Mouse (Mus musculus): ENCODE results near the gene Slc9a3r2. TPM values are rescaled to one million over a fixed set of nuclear protein-coding genes. Genes with fewer than 3 reads are reported as not detected.
A peak's percentile ranks its signal among the peaks of the same experiment; 100 is the strongest.

Slc9a3r2 gene
- polyA plus RNA-seq, 1 experiment: 19.1 TPM

DNA sequence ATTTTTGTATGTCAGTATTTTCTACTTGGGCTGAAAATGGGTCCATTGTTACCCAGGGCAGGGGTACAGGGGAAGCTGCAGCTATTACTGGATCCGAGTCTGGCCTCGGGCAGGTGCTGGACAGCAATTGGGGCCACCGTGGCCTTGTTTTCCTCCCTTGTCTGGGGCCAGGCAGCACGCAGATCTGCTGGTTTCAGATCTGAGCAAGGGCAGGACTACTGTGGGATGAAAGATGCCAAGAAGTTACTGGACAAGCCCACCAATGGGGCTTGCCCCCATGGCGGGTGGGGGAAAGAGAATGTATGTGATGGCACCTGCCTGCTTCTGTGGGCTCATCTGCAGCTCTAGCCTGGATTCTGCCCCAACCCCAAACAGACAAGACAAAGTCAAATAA, 54.1 kb downstream of the Slc9a3r2 start:
- Histone ChIP-seq H3K4me3 (no peak overlapping the region), H3ac (ENCODE audit: control insufficient read depth, insufficient read length) (no peak overlapping the region)

DNA sequence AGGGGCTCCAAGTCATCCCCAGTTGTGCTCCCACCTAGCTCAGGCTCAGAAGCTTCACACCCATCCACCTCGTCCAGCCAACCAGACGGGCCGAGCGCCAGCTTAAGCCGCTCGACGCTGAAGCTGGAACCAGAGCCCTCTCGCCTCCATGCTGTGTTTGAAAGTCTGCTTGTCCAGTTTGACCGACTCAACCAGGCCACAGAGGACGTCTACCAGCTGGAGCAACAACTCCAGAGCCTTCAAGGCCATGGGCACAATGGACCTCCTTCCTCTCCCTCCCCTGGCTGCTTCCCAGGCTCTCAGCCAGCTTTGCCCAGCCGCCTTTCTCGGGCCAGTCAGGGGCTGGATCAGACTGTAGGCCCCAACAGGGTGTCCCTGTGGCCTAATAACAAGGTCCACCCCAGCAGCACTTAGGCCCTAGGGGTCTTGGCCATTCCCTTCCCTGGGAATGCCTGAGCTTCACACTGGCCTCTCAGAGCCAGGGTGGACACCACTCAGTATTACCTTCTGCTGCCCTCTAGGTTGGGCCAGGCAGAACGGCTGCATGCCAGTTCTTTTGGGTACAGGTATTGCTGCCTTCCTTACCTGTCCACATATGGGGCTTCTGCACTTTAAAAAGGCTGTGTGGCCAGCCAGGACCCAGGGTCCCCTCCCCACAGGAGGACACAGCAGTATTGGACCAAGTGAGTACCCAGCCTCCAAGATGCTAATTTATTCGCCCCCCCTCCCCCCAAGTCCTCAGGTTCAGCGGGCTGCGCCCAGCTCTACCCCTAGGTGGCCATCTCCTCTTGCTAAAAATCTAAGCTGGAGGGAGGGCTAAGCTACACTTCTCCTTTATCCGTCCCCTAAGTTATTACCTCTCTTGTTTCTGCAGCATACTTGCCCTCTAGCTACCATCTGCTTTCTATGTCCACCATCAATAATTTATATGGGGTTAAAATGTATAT, 54.7 kb downstream of the Slc9a3r2 start:
- H3K36me3 ChIP-seq (ENCODE audit: control insufficient read depth, insufficient read depth): peaks cover 14% of the 10 kb centered on the region
- no peak overlapping the region for H3K4me3 ChIP-seq
- no peak overlapping the region for H3ac ChIP-seq (ENCODE audit: control insufficient read depth, insufficient read length)
- TF ChIP-seq POLR2A (IDR thresholded peaks at IDR 0.05; ENCODE audit: insufficient read length, low read depth) (peak; percentile 6), MYOG (IDR thresholded peaks at IDR 0.05; ENCODE audit: control insufficient read depth in 1 of 3, insufficient read depth in 1 of 3, insufficient read length in 2 of 3, low read depth in 2 of 3) (no peak)
- H3K4me2 ChIP-seq (ENCODE audit: low read depth): no peak overlapping the region
- H3K27me3 ChIP-seq (ENCODE audit: control insufficient read depth, insufficient read depth, insufficient read length): no peaks in the 10 kb centered on the region
- no peaks in the 10 kb centered on the region for H3K79me2 ChIP-seq (ENCODE audit: control insufficient read depth, insufficient read depth)

More for the DNA sequence above, 54.1 kb downstream of the Slc9a3r2 start:
- H3K36me3 ChIP-seq (ENCODE audit: control insufficient read depth, insufficient read depth): peaks cover 14% of the 10 kb centered on the region
- H3K4me2 ChIP-seq (ENCODE audit: low read depth): no peak overlapping the region
- H3K27me3 ChIP-seq (ENCODE audit: control insufficient read depth, insufficient read depth, insufficient read length): no peaks in the 10 kb centered on the region
- no peaks in the 10 kb centered on the region for H3K79me2 ChIP-seq (ENCODE audit: control insufficient read depth, insufficient read depth)
- no peak for TF ChIP-seq TCF12 (IDR thresholded peaks at IDR 0.05; ENCODE audit: insufficient read depth, poor library complexity, severe bottlenecking)
- no peak for TF ChIP-seq USF1 (IDR thresholded peaks at IDR 0.05; ENCODE audit: low read depth)
- TF ChIP-seq MYOG (IDR thresholded peaks at IDR 0.05; ENCODE audit: control insufficient read depth in 1 of 3, insufficient read depth in 1 of 3, insufficient read length in 2 of 3, low read depth in 2 of 3): no peak
- no peak for TF ChIP-seq POLR2A (IDR thresholded peaks at IDR 0.05; ENCODE audit: insufficient read length, low read depth)
- no peak for TF ChIP-seq REST (IDR thresholded peaks at IDR 0.05; ENCODE audit: insufficient read depth, insufficient read length)

DNA sequence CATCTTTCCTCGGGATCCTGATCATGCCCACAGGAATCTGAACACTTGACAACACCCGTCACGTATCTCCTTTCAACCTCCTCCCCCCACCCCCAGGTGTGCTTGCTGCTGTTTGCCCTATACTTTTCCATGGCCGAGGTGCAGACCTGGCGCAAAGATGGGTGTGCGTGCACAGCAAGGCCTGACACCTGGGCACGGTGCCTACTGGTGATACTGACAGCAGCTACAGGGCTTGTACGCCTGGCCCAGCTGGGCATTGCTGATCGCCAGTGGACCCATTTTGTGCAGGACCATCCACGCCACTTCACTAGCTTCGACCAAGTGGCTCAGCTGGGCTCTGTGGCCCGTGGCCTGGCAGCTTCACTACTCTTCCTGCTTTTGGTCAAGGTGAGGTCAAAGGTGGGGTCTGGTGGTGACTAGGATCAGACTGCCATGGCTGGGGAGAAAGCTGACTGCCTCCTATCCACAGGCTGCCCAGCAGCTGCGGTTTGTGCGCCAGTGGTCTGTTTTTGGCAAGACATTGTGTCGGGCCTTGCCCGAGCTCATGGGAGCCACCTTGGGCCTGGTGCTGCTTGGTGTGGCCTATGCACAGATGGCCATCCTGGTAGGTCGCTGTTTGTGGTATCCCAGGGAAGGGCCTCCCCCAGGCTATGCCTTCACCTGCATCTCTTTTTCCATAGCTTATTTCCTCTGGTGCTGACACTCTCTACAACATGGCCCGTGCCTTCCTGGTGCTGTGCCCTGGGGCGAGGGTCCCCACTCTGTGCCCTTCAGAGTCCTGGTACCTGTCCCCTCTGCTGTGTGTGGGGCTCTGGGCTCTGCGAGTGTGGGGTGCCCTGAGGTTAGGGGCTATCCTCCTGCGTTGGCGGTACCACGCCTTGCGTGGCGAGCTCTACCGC, 55.9 kb downstream of the Slc9a3r2 start:
- Histone ChIP-seq H3K79me2 (ENCODE audit: control insufficient read depth, insufficient read depth) (no peaks in the 10 kb centered on the region), H3K4me2 (ENCODE audit: low read depth) (no peak overlapping the region), H3K4me3 (no peak overlapping the region), H3K36me3 (ENCODE audit: control insufficient read depth, insufficient read depth) (peaks cover 19% of the 10 kb centered on the region), H3K27me3 (ENCODE audit: control insufficient read depth, insufficient read depth, insufficient read length) (no peaks in the 10 kb centered on the region), H3ac (ENCODE audit: control insufficient read depth, insufficient read length) (no peak overlapping the region)
- TF ChIP-seq REST (IDR thresholded peaks at IDR 0.05; ENCODE audit: insufficient read depth, insufficient read length) (no peak), POLR2AphosphoS2 (IDR thresholded peaks at IDR 0.05; ENCODE audit: insufficient read length, low read depth) (peak; percentile 63)

DNA sequence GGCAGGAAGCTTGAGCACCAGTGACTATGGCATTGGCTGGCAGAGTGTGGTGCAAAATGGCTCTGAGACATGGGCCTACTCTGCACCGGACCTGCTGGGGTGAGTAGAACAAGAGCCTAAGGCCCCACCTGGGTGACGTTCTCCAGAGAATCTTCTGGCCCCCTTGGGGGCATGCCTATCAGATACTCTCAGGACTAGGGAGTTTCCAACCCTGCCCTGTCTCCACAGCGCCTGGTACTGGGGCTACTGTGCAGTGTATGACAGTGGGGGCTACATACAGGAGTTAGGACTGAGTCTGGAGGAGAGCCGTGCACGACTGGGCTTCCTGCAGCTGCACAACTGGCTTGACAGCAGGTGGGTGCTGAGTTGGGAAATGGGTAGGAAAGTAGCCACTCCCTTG, 56.9 kb downstream of the Slc9a3r2 start:
- no peaks in the 10 kb centered on the region for H3K27me3 ChIP-seq (ENCODE audit: control insufficient read depth, insufficient read depth, insufficient read length)
- no peak overlapping the region for H3K4me3 ChIP-seq
- no peak overlapping the region for H3K4me2 ChIP-seq (ENCODE audit: low read depth)
- H3ac ChIP-seq (ENCODE audit: control insufficient read depth, insufficient read length): no peak overlapping the region
- no peaks in the 10 kb centered on the region for H3K79me2 ChIP-seq (ENCODE audit: control insufficient read depth, insufficient read depth)
- TF ChIP-seq USF1 (IDR thresholded peaks at IDR 0.05; ENCODE audit: low read depth) (no peak), CEBPB (IDR thresholded peaks at IDR 0.05; ENCODE audit: insufficient read depth, poor library complexity, severe bottlenecking) (no peak), TCF3 (IDR thresholded peaks at IDR 0.05; ENCODE audit: insufficient read length, low read depth) (no peak)
- peaks cover 23% of the 10 kb centered on the region for H3K36me3 ChIP-seq (ENCODE audit: control insufficient read depth, insufficient read depth)

DNA sequence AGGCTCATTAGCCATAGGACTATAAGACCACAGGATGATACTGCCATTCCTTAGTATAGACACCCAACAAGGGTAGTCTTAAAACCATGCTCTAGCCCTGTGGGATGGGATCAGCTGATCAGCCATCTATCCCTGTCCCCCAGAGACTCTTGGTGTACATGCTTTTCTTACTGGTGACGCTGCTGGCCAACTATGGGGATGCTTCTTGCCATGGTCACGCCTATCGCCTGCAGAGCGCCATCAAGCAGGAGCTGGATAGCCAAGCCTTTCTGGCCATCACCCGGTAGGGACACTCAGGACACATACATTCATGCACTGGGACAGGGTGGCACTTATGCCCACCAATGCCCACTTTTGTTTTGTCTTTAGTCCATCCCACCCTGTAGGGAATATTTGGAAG, 58.4 kb downstream of the Slc9a3r2 start:
- H3K4me2 ChIP-seq (ENCODE audit: low read depth): no peak overlapping the region
- no peaks in the 10 kb centered on the region for H3K79me2 ChIP-seq (ENCODE audit: control insufficient read depth, insufficient read depth)
- H3K36me3 ChIP-seq (ENCODE audit: control insufficient read depth, insufficient read depth): peaks cover 26% of the 10 kb centered on the region
- H3K27me3 ChIP-seq (ENCODE audit: control insufficient read depth, insufficient read depth, insufficient read length): no peaks in the 10 kb centered on the region
- no peak overlapping the region for H3K4me3 ChIP-seq
- H3ac ChIP-seq (ENCODE audit: control insufficient read depth, insufficient read length): no peak overlapping the region
- TF ChIP-seq E2F4 (IDR thresholded peaks at IDR 0.05; ENCODE audit: insufficient read depth): no peak
- TF ChIP-seq TCF12 (IDR thresholded peaks at IDR 0.05; ENCODE audit: insufficient read depth, poor library complexity, severe bottlenecking): no peak
- TF ChIP-seq REST (IDR thresholded peaks at IDR 0.05; ENCODE audit: insufficient read depth, insufficient read length): no peak
- no peak for TF ChIP-seq SRF (IDR thresholded peaks at IDR 0.05; ENCODE audit: control insufficient read depth, insufficient read length, low read depth)
- TF ChIP-seq MYOG (IDR thresholded peaks at IDR 0.05; ENCODE audit: control insufficient read depth in 1 of 3, insufficient read depth in 1 of 3, insufficient read length in 2 of 3, low read depth in 2 of 3): no peak
- no peak for TF ChIP-seq TCF3 (IDR thresholded peaks at IDR 0.05; ENCODE audit: insufficient read length, low read depth)

DNA sequence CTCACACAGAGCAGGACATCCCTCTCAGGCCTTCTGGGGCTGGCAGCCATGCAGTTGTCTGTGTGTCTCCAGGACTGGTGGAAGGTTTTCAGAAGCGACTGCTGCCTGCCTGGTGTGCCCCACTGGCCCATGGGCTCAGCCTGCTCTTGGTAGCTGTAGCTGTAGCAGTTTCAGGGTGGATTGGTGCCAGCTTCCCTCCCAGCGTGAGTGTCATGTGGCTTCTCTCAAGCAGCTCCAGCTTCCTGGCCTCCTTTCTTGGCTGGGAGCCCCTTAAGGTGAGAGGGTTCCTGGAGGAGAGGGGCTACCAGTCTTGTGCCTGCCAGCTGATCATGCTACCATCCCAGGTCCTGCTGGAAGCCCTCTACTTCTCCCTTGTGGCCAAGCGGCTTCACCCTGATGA, 59.2 kb downstream of the Slc9a3r2 start:
- Histone ChIP-seq H3ac (ENCODE audit: control insufficient read depth, insufficient read length) (no peak overlapping the region), H3K36me3 (ENCODE audit: control insufficient read depth, insufficient read depth) (peaks cover 32% of the 10 kb centered on the region), H3K4me3 (no peak overlapping the region), H3K4me2 (ENCODE audit: low read depth) (no peak overlapping the region), H3K27me3 (ENCODE audit: control insufficient read depth, insufficient read depth, insufficient read length) (no peaks in the 10 kb centered on the region), H3K79me2 (ENCODE audit: control insufficient read depth, insufficient read depth) (no peaks in the 10 kb centered on the region)
- TF ChIP-seq REST (IDR thresholded peaks at IDR 0.05; ENCODE audit: insufficient read depth, insufficient read length): no peak
- TF ChIP-seq USF1 (IDR thresholded peaks at IDR 0.05; ENCODE audit: low read depth): no peak
- no peak for TF ChIP-seq SRF (IDR thresholded peaks at IDR 0.05; ENCODE audit: control insufficient read depth, insufficient read length, low read depth)
- TF ChIP-seq MYOD1 (IDR thresholded peaks at IDR 0.05; ENCODE audit: control insufficient read depth in 1 of 3, insufficient read length in 2 of 3, low read depth in 2 of 3): no peak
- no peak for TF ChIP-seq POLR2AphosphoS2 (IDR thresholded peaks at IDR 0.05; ENCODE audit: insufficient read length, low read depth)
- no peak for TF ChIP-seq TCF12 (IDR thresholded peaks at IDR 0.05; ENCODE audit: insufficient read depth, poor library complexity, severe bottlenecking)
- no peak for TF ChIP-seq TCF3 (IDR thresholded peaks at IDR 0.05; ENCODE audit: insufficient read length, low read depth)
- TF ChIP-seq CEBPB (IDR thresholded peaks at IDR 0.05; ENCODE audit: insufficient read depth, poor library complexity, severe bottlenecking): no peak
- TF ChIP-seq MAX (IDR thresholded peaks at IDR 0.05; ENCODE audit: low read depth): no peak
- TF ChIP-seq POLR2A (IDR thresholded peaks at IDR 0.05; ENCODE audit: insufficient read length, low read depth): no peak
- TF ChIP-seq MYOG (IDR thresholded peaks at IDR 0.05; ENCODE audit: control insufficient read depth in 1 of 3, insufficient read depth in 1 of 3, insufficient read length in 2 of 3, low read depth in 2 of 3): no peak
- TF ChIP-seq E2F4 (IDR thresholded peaks at IDR 0.05; ENCODE audit: insufficient read depth): no peak

Measured in myocyte (in vitro differentiated cells).